Mouse (Mus musculus) urinary bladder, postnatal 25 days (tissue): ENCODE results near the gene Camkk2.

ENCODE experiments used
- DNase-seq: peaks from one replicate; pipeline ENCODE4 v3.0.0; 2022; ENCODE audit warnings: low spot score

The Camkk2 gene

GRCm38 (mm10) chr5:122736761-122737160 lies 42.4 kb downstream of the Camkk2 start:
- DNase-seq = no peak

DNA sequence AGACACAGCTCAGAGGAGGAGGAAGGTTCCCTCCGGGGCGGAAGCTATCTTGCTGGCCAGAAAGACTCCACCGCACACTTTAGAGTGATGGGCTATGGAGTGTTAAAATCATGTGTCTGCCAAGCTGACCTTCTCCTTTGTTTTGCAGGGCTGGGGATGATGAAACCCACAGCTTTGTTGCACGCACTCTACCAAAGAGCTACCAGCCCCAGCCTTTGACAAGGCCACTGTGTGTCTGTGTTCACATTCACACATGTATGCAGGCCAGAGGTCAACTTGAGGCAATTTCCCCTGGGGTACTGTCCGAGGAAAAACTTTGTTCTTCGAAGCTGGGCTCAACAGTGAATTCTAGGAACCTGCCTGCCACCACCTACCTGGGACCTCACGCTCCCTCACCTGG lies 43.4 kb downstream of the Camkk2 start:
- DNase-seq = no peak

DNA sequence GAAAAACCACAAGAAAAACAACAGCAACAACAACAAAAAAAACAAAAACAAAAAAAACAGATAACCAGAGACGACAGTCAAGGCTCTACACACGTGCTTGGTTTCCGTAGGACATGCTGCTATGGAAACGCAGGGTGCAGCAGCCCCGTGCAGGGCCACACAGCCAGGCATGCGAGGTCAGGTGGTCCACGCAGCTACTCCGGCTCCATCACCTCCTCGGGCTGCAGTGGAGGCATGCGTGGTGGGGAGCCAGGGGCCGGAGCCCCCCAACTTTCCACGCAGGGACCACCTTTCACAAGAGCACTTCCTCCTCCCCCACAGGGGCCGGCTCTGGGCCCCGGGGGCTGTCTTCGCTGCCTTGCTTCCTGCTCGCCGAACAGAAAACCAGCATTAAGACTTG lies 45.3 kb downstream of the Camkk2 start:
- no peak for DNase-seq

GRCm38 (mm10) chr5:122731991-122732673 lies 47.1 kb downstream of the Camkk2 start:
- DNase-seq = no peak

DNA sequence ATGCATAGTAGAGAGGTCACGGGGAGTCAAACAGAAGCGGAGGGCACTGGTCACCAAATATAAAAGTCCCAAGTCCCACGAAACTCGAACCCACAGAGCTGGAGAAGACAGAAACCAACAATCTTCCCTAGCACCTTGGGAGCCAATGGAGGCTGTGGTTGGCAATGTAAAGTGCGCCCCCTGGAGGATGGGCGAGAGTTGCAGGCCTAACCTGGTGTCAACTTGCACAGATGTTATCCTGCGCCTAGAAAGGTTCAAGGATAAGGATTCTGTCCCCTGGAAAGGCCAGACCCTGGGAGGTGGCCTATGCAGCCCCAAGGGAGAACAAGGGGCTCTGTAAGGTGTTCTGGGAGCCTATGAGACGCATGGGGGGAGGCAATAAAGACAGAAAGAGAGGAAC lies 47.9 kb downstream of the Camkk2 start:
- DNase-seq = peak; percentile 60

DNA sequence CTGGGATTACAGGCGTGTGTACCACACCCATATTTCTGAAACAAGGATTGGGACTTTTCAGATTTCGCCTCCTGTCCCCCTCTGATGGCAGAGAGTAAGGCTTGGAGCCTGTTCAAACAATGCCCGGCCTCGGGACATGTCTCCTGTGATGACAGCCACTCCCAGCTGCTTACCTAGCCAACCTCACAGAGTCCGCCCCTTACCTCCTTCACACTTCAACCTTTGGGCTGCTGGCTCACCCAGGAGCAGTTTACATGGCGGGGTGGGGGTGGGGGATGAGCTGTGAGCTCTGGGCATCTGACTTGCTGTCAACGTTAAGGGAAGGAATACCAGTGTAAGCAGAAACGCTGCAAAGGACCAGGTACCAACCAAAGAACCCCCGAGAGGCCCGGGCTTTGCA lies 48.4 kb downstream of the Camkk2 start:
- no peak for DNase-seq

DNA sequence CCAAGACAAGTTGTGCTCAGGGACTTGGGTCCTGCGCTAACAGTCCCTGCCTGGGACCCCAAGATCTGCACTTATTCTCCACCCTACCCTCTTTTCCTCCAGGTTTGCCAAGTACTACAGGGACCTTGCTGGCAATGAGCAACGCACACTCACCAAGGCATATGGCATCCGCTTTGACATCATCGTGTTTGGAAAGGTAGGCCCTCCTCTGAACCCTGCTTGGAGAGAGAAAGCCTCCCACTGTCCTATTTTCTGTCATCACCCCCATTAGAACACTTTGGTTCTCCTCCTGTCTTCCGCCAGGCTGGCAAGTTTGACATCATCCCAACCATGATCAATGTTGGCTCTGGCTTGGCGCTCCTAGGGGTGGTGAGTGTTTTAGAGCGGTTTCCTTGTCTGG lies 52.1 kb downstream of the Camkk2 start:
- no peak for DNase-seq

DNA sequence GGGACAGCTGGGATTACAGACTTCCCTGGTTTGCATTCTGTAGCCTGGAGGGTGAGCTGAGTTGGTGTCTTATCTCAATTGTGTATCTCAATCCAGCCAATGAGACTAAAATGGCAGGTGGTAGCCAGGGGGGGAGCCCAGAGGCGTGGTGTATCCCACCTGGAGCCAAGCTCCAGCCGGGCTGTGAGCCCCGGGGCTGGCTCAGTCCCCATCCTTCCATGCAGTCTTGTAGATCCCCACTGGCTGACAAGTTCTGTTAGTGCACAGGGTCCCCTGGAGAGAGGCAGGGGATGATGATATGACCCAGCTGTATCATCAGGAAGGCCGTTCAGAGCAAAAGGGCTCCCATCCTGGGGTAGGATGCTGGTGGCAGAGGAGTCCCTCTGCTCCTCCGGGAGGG lies 52.6 kb downstream of the Camkk2 start:
- DNase-seq = no peak

- DNase-seq = peak; percentile 39
Measured at GRCm38 (mm10) chr5:122726068-122726467, 53.1 kb downstream of the Camkk2 start.

DNA sequence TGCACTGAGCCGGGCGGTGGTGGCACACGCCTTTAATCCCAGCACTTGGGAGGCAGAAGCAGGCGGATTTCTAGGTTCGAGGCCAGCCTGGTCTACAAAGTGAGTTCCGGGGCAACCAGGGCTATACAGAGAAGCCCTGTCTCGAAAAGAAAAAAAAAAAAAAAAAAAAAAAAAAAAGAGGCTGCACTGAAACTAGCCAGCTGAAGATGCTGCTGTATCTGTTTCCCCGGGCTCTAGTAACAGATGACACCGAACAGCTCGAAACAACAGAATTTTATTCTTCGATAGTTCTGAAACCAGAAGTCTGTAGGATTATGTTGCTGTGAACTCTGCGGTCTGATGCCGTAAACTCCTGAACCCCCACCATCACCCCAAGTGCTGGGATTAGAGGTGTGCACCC lies 53.8 kb downstream of the Camkk2 start:
- no peak for DNase-seq

GRCm38 (mm10) chr5:122719168-122719567 lies 60.0 kb downstream of the Camkk2 start:
- DNase-seq = no peak

- DNase-seq = no peak
Measured at GRCm38 (mm10) chr5:122718400-122718799, 60.8 kb downstream of the Camkk2 start.

DNA sequence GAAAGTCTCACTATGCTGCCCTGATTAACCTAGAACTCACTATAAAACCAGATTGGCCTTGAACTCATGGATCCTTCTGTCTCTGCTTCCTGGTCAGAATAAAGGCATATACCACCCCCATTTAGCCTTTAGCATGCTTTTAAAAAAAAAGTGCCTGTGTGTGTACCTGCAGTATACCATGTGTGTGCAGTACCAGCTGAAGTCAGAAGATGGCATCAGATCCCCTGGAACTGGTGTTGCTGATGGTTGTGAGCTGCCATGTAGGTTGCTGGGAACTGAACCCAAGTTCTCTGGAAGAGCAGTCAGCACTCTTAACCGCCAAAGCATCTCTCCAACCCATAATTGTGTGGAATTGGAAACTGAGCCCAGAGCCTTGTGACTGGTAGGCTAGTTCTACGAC lies 62.4 kb downstream of the Camkk2 start:
- no peak for DNase-seq

- no peak for DNase-seq
Measured at GRCm38 (mm10) chr5:122715723-122716122, 63.5 kb downstream of the Camkk2 start.

- no peak for DNase-seq
Measured at GRCm38 (mm10) chr5:122708819-122709218, 70.4 kb downstream of the Camkk2 start.

GRCm38 (mm10) chr5:122707276-122708181 lies 71.7 kb downstream of the Camkk2 start, which contains the start of gene P2rx4:
P2rx4 (plus strand) TSS chr5:122707544.
- peak; percentile 60 for DNase-seq

DNA sequence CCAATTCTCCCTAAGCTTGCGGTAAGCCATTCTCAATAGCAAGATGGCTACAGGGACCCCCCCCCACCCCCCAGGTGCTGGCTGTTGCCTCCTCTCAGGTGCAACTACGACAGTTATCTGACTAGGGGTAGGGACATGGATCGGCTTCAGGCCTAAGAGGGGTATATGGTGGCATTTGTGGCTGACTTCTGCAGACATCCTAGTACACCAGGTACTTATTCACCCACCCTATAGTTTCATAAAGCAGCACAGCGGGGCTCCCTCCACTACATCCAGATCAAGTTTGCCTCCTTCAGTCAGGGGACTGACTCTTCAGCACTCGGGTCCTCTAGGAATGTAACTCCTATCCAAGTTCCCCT lies 72.3 kb downstream of the Camkk2 start:
- no peak for DNase-seq

- DNase-seq = no peak
Measured at GRCm38 (mm10) chr5:122705174-122705573, 74.0 kb downstream of the Camkk2 start.

DNA sequence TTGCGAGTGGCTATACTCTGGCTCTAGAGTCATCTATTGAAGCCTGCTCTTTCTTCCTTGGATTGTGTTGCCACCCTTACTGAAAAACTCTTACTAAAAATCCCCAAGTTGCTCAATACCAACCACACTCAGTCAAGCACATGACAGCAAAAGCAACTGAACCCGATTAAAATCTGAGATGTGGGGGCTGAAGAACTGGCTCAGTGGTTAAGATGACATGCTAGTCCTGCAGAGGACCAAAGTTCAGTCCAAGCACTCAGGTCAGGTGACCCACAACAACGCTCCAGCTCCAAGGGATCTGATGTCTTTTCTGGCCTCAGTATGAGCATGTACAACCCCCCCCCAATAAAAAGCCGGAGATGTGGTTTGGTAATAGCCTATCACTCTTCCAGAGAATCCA lies 74.6 kb downstream of the Camkk2 start:
- DNase-seq = no peak

GRCm38 (mm10) chr5:122703574-122703973 lies 75.6 kb downstream of the Camkk2 start:
- DNase-seq = no peak

DNA sequence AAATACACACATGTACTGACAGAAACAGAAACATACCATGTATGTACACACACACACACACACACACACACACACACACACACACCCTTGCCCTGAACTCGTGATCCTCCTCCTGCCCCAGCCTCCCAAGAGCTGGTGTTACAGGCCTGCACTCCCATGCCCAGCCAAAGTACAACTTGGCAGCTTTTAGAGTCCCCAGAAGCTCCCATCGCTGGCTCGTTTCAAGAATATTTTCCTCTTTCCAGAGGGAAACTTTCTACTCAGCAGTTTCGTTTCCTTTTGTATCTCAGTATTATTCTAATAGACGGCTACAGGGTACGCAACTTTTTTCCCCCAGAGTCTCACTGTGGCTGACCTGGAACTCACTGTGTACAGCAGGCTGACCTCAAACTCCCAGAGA lies 77.1 kb downstream of the Camkk2 start:
- no peak for DNase-seq

GRCm38 (mm10) chr5:122700837-122701212 lies 78.4 kb downstream of the Camkk2 start:
- no peak for DNase-seq

GRCm38 (mm10) chr5:122700109-122700836 lies 78.9 kb downstream of the Camkk2 start:
- no peak for DNase-seq
